Mouse (Mus musculus) cerebellum, adult 11-12 months (tissue): ENCODE results near the gene Gm12166.
"Not testable (repeated sequence)": the region's sequence is repeated elsewhere in the genome, so short reads cannot be mapped to it uniquely, and the experiment has no call there.

Source experiments
- DNase-seq: peaks from one replicate; pipeline ENCODE4 v3.0.0; 2022

Gm12166 gene

DNA sequence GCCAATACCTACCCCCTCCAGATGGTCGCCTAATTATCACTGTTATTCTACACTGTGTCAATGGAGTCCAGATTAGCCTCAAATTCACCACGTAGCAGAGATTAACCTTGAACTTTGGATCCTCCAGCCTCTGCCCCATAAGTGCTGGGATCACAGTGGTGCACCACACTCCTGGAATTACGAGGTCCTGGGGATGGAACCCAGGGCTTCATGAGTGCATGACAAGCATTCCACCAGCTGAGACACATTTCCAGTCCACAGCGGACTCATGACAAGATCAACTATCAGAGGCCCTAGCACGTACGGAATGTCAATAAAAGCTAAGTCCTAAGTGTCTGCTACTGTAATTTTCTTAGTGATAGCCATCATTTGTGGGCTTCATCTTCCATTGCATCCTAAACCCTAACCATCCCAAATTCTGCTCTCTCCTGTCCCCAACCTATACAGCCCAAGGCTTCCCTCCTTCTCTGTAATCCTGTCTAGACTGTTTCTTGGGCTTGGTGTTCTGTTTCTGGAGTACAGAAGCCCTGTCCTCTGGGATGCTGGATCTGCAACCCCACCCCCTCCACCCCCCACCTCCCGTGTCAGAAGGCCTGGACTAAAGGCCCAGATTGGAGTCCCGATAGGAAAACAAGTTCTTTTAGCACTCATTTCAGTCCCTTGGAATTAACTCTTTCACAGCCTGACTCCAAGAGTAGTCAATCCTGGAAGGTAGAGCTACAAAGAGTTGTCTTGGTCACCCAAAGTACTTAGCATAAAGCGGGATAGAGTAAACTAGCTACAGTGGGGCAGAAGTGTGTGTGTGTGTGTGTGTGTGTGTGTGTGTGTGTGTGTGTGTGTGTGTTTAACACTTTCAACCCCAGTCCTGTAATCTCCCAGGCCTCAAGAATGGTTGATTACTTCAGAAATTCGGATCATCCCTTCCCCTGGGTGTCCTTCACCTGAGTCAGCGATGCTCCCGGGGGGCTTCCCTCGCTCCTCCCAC lies 3.1 kb upstream of the Gm12166 start:
- no peak for DNase-seq

GRCm38 (mm10) chr11:46054311-46054710 lies 2.2 kb upstream of the Gm12166 start:
- no peak for DNase-seq

GRCm38 (mm10) chr11:46053457-46053856 lies 1.3 kb upstream of the Gm12166 start:
- DNase-seq = not testable (repeated sequence)

- DNase-seq = no peak
Observed at GRCm38 (mm10) chr11:46047264-46047663, 4.9 kb downstream of the Gm12166 start.

- DNase-seq = no peak
Observed at GRCm38 (mm10) chr11:46044781-46045180, 7.3 kb downstream of the Gm12166 start.

GRCm38 (mm10) chr11:46041607-46042267 lies 10.4 kb downstream of the Gm12166 start:
- DNase-seq = no peak

GRCm38 (mm10) chr11:46040841-46041556 lies 11.1 kb downstream of the Gm12166 start:
- DNase-seq = no peak

DNA sequence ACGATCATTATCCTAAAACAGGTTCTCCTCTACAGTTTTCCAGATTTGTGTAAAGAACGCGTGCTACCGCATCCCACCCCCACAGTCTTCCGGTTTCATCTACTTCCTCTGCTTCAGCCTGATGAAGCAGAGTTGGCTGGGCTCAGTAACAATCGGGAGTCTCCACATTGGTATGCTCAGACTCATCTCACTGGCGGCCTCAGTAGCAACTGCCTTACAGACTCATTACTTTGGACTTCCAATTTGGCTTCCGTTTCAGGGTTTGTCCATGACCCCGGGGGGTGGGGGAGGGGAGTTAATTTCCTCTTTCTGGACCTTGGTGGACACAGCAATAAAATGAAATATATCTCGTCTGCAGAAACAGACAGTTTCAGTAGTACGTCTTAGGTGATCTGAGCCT lies 12.8 kb downstream of the Gm12166 start:
- no peak for DNase-seq

- no peak for DNase-seq
Observed at GRCm38 (mm10) chr11:46038901-46039300, 13.2 kb downstream of the Gm12166 start.

- DNase-seq = no peak
Observed at GRCm38 (mm10) chr11:46036374-46036773, 15.7 kb downstream of the Gm12166 start.

- DNase-seq = no peak
Observed at GRCm38 (mm10) chr11:46032956-46033355, 19.2 kb downstream of the Gm12166 start.

GRCm38 (mm10) chr11:46031470-46031869 lies 20.7 kb downstream of the Gm12166 start:
- DNase-seq = no peak

DNA sequence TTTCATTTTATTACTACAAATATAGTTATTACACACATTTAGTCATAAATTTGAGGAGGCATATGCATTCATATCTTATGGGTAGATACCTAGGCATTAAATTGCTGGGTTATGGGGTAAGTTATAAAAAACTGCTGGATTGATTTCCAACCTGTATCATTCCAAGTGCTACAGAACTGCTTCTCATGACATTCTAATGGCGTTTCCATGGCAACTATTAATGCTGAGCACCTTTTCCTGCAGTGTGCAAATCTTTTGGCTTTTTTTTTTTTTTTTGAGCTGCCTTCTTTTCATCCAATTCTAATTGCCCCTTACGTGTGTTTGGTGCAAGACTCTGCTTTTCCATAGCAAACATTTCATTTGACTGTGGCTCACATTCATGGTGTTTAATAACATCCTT lies 22.1 kb downstream of the Gm12166 start:
- no peak for DNase-seq

DNA sequence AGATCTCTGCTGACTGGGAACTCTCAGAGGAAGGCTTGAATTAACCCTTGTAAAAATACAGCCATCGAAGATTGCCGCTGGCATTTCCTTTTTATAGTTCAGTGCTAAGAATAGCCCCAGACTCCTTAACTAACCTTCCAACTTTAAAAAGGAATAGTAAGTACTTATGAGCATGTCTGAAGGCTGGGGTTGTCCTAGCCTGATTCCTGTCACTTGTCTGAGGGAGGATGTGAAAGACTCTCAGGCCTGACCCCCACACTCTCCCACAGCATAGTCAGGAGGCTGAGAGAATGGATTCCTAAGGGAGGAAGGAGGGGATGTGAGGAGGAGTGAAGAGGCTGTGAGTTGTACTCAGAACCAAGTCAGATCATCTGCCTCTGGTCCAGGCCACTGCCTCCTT lies 22.6 kb downstream of the Gm12166 start:
- no peak for DNase-seq

- no peak for DNase-seq
Observed at GRCm38 (mm10) chr11:46027952-46028814, 23.9 kb downstream of the Gm12166 start.

DNA sequence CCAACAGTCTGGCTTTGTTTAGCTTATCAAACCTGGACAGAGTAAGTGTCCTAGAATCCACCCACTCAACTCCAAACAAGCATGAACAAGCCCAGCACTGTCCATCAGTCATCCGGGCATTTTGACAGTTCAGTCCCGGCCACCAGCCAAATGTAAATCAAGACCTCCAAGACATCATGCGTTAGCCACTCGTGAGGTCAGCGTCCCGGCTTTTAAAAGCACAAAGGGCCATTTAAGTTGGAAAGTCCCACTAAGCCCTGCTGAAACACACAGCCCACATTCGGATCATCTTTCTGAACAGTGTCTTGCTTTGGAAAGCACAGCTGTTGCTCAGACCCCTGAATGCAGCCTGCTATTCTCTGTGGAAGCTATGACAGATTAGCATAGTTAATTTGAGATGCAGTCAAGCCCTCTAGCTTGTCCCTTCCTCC lies 26.1 kb downstream of the Gm12166 start:
- no peak for DNase-seq

DNA sequence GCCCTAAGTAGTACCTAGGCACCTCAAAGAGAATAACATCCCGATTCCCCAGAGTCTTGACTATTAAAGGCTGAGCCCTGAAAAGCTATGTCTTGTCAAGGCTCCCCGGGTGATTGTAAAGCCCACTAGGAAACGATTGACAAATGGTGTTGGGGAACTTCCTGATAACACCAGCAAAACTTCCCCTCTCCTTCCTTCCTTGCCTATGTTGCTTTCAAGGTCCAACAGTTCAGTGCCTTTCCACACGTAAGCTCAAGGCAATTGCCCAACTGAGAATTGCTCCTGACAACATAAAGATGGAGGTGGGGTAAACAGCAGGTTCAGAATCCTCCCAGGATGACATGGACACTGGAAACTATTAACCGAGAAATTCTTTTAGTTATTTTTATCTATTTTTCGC lies 29.1 kb downstream of the Gm12166 start:
- no peak for DNase-seq

DNA sequence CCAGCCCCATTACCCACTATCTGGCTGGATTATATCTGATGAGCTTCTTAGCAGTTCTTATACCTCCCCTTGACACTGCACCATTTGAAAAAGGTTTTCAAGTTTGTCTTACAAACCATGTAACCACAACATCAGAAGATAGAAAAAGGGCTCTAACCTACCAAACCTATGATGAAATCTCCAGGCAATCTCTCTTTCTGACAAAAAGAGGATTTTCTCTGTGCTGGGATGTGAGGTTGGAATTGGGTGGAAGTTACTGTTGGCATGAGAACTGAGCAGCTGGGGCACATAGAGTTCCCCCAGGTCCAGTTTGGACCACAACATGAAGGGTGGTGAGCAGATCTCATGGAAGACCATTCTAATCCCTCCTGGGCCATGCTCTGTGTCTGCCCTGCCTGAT lies 30.3 kb downstream of the Gm12166 start:
- no peak for DNase-seq

DNA sequence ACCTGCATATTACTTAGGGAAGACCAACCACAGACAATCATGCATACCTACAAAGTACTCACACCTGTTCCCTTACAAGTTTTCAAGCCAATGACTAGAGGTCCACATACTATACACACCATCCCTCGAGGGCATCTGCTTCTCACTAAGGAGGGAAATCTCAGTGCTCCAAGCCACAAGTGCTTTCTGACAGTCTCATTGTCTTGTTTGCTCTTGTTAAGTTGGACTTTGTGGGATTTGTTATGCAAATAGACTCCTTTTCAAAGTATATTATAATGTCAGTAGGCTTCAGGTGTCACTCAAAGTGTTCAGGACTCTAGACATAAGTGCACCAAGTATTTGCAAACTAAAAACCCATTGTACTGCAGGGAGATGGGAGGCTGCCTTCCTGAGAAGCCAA lies 31.9 kb downstream of the Gm12166 start:
- DNase-seq = no peak

DNA sequence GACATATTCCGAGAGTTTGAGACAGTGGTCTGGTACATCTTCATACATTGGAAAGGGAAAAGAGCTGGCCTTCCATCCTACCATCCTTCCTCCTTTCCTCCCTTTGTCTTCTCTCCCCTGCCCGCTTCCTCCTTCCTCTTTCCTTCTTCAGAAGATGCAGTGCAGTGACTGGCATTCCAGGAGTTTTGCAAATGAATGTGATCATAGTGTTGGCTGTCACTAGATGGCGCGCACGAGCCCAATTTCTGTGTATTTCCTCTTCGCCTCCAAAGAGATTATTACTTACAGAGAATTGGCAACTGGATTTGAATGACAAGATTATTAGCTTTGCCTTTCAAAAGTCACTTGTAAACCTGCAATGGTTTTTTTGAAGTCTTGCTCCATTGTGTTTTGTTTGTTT lies 36.1 kb downstream of the Gm12166 start:
- DNase-seq = peak; percentile 5
